21 mouse cellular contexts compared by ENCODE assay signal in genomic region chr5:147094296-147094695, GRCm38 (mm10). TPM values are rescaled to one million over a fixed set of nuclear protein-coding genes. Genes with fewer than 3 reads are reported as not detected.
DNase-seq lines count a peak whose midpoint lies in the region; ATAC-seq and TF ChIP-seq lines count a peak whose summit lies in the region.
"Had no signal": no experiment of that assay in that cellular context is flagged by ENCODE, and none has a peak within 500 bp of the region (broad histone marks: within the 10 kb centered on the region; RNA-seq: fewer than 3 reads in every experiment).

No protein-coding gene starts in this region.

- H3K4me1 ChIP-seq in cerebellum, adult 2 months (ENCODE audit: control insufficient read depth, insufficient read depth, low read length) = peaks cover 27% of the 10 kb centered on the region
- 0 out of 2 replicates have a peak, but pooled peaks cover 4% of the 10 kb centered on the region for H3K4me1 ChIP-seq in hindbrain, embryonic 13.5 days (replicated peaks)
- H3K4me1 ChIP-seq: liver, embryonic 13.5 days; midbrain, embryonic 13.5 days; neural tube, embryonic 13.5 days; stomach, embryonic 15.5 days had no signal

- TF ChIP-seq POLR2A in cerebellum, adult 2 months (IDR thresholded peaks at IDR 0.05; ENCODE audit: borderline replicate concordance, insufficient read depth, low read length) = no peak

- no peak for TF ChIP-seq CTCF in cerebellum, adult 2 months (IDR thresholded peaks at IDR 0.05; ENCODE audit: borderline replicate concordance, insufficient read depth, low read depth, low read length)

- no peak overlapping the region for H3K4me3 ChIP-seq in cerebellum, adult 2 months (replicated peaks; ENCODE audit: insufficient read depth, low read depth, low read length)
- H3K4me3 ChIP-seq in hindbrain, embryonic 13.5 days = no peak overlapping the region
- H3K4me3 ChIP-seq: embryonic facial prominence, embryonic 15.5 days; heart, embryonic 12.5 days; hindbrain, embryonic 15.5 days; limb, embryonic 13.5 days; liver, embryonic 13.5 days; midbrain, embryonic 13.5 days; neural tube, embryonic 13.5 days; stomach, embryonic 15.5 days had no signal

- no peaks in the 10 kb centered on the region for H3K27me3 ChIP-seq in cerebellum, adult 2 months (ENCODE audit: control insufficient read depth, insufficient read depth, low read length)
- no peaks in the 10 kb centered on the region for H3K27me3 ChIP-seq in hindbrain, embryonic 13.5 days
- H3K27me3 ChIP-seq: embryonic facial prominence, embryonic 15.5 days; heart, embryonic 12.5 days; hindbrain, embryonic 15.5 days; limb, embryonic 13.5 days; liver, embryonic 13.5 days; midbrain, embryonic 13.5 days; neural tube, embryonic 13.5 days; stomach, embryonic 15.5 days had no signal

- no peak for ATAC-seq in frontal cortex, adult (ENCODE audit: low TSS enrichment)
- ATAC-seq in hindbrain, embryonic 13.5 days (ENCODE audit: low FRiP score) = no peak
- ATAC-seq: forebrain, embryonic 16.5 days; intestine, embryonic 16.5 days; midbrain, embryonic 13.5 days had no signal

- H3K36me3 ChIP-seq in hindbrain, embryonic 13.5 days = peaks cover 12% of the 10 kb centered on the region
- H3K36me3 ChIP-seq: hindbrain, embryonic 15.5 days had no signal

- peak in 1 of 2 experiments; percentile 61 for DNase-seq in cerebellum, adult 2 months
- DNase-seq in cerebellum, adult 8-10 months = no peak
- DNase-seq in kidney, postnatal 10 days = peak; percentile 22
- DNase-seq in kidney, postnatal 36 days = no peak
- DNase-seq in adrenal gland, adult 2 months = peak; percentile 89
- DNase-seq in cerebellum, postnatal 25 days = peak; percentile 54 to 59
- DNase-seq: heart, adult 11 months; liver, embryonic 13.5 days; right cerebral cortex, postnatal 25 days had no signal

- WGBS in cerebellum, adult 2 months = 17% methylated on average over 6 of the region's 6 CpGs
- 94% methylated on average over 6 of the region's 6 CpGs for WGBS in hindbrain, embryonic 13.5 days

- no peak overlapping the region for H3K4me2 ChIP-seq in hindbrain, embryonic 13.5 days
- H3K4me2 ChIP-seq: embryonic facial prominence, embryonic 15.5 days; heart, embryonic 12.5 days; hindbrain, embryonic 15.5 days; limb, embryonic 13.5 days; liver, embryonic 13.5 days; midbrain, embryonic 13.5 days; neural tube, embryonic 13.5 days; stomach, embryonic 15.5 days had no signal

- H3K9me3 ChIP-seq in hindbrain, embryonic 13.5 days = no peaks in the 10 kb centered on the region
- H3K9me3 ChIP-seq: embryonic facial prominence, embryonic 15.5 days; G1E; heart, embryonic 12.5 days; hindbrain, embryonic 15.5 days; limb, embryonic 13.5 days; liver, embryonic 13.5 days; midbrain, embryonic 13.5 days; neural tube, embryonic 13.5 days; stomach, embryonic 15.5 days had no signal

- 0 out of 2 replicates have a peak overlapping the region, but pooled peaks have one; percentile 49 for H3K27ac ChIP-seq in cerebellum, adult 2 months (ENCODE audit: insufficient read depth, low read length)
- no peak overlapping the region for H3K27ac ChIP-seq in hindbrain, embryonic 13.5 days
- H3K27ac ChIP-seq: embryonic facial prominence, embryonic 15.5 days; hindbrain, embryonic 15.5 days; limb, embryonic 13.5 days; liver, embryonic 13.5 days; midbrain, embryonic 13.5 days; neural tube, embryonic 13.5 days; stomach, embryonic 15.5 days had no signal

- no peak overlapping the region for H3K9ac ChIP-seq in hindbrain, embryonic 13.5 days
- H3K9ac ChIP-seq: embryonic facial prominence, embryonic 15.5 days; heart, embryonic 12.5 days; hindbrain, embryonic 15.5 days; limb, embryonic 13.5 days; liver, embryonic 13.5 days; midbrain, embryonic 13.5 days; neural tube, embryonic 13.5 days; stomach, embryonic 15.5 days had no signal

RNA-seq across cellular contexts. Expression of gene Polr1d, which starts 17.4 kb away (rescaled TPM):
- polyA plus RNA-seq in cerebellum, adult 2 months (2012; rRNA removed) = 85.0 and 89.2 TPM in 2 replicates
- total RNA-seq in adrenal gland, adult 2 months (2021) = 100 to 1,000 TPM; 111 to 124 TPM
- 42.9 and 45.9 TPM in 2 replicates for polyA plus RNA-seq in adrenal gland, adult 2 months (2012; rRNA removed)
- 103 and 107 TPM in 2 replicates for polyA plus RNA-seq in hindbrain, embryonic 13.5 days (2015; fragmentation: Nextera tagmentation; extraction: Ambion mirVana)

RNA-seq across cellular contexts. Expression of gene Lnx2, which starts 17.9 kb away (rescaled TPM):
- 15.9 and 16.8 TPM in 2 replicates for polyA plus RNA-seq in cerebellum, adult 2 months (2012; rRNA removed)
- total RNA-seq in adrenal gland, adult 2 months (2021) = 10 to 100 TPM; 13.0 to 13.4 TPM
- 33.1 and 38.5 TPM in 2 replicates for polyA plus RNA-seq in adrenal gland, adult 2 months (2012; rRNA removed)
- 4.3 and 4.7 TPM in 2 replicates for polyA plus RNA-seq in hindbrain, embryonic 13.5 days (2015; fragmentation: Nextera tagmentation; extraction: Ambion mirVana)

Comparison
In these comparisons a context has a peak if more than half of its experiments do, and no peak if none do; other contexts are left out.
1. DNase-seq: peak in kidney, postnatal 10 days (single experiment), adrenal gland, adult 2 months (single experiment) and cerebellum, postnatal 25 days (2 of 2); none in cerebellum, adult 8-10 months (single experiment) and kidney, postnatal 36 days (0 of 2).